Mouse (Mus musculus) B cell, adult 62 days (primary cell): ENCODE measurements around the gene Tead4. TPM values are rescaled to one million over a fixed set of nuclear protein-coding genes. Genes with fewer than 3 reads are reported as not detected.

Experiments used
- total RNA-seq: library from RNA; stranded (reverse); gene quantifications from 4 replicates; pipeline ENCODE4 v1.2.4, GENCODE M21; 2023

Tead4 gene
- not detected in 4 replicates for total RNA-seq

DNA sequence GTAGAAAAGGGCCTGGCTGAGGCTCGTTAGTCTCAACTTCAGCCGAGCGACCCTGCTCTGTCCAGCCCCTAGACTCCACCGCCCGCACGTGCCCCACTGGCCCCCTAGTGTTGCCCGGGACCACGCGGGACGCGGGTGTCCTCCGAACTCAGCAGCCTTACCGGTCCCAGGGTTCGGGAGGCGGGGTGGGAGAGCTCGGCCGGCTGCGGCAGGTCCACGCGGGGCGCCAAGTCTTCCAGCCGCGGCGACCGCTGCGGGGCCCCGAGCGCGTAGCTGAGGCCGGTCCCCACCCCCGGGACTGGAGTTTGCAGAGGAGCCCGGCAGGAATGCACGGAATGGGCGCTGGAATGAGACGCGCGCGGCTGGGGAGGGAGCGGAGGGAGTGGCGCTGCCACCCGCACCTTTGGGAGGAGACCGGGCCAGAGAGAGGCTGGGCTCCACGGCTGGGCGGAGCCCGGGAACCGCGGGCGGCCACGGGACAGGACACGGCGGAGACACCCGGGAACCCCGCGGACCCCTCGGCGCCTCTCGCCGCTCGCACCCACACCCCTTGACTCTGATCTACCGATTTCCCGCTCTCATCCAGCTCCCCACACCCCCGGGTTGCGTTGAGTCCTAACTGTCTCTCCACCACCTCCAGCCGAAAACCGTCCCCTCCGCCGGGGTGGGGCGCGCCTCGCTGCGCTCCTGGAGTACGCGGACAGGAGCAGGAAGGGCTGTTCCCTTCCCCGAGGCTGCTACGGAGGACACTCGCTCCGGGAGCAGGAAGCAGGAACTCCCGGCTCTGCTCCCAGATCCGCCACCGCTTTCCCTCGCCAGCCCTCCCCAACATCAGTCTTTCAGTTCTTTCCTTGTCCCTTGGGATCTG is at the start of gene Tead4:
Gene Tead4 (minus strand): TSS at position 690 of the 868 bp plus-strand sequence.

Other genes with a start within 250 kb of the Tead4 start
- gene Tspan9, start 157.2 kb downstream of the Tead4 start, total RNA-seq = 0.31 to 1.7 TPM (median 0.57 TPM) in 4 replicates
- 3.4 to 5.5 TPM (median 4.4 TPM) in 4 replicates for gene Tulp3, start 55.0 kb upstream of the Tead4 start, total RNA-seq
- 44.2 to 53.2 TPM (median 47.9 TPM) in 4 replicates for gene Rhno1, start 62.1 kb upstream of the Tead4 start, total RNA-seq
- gene Foxm1, start 62.1 kb upstream of the Tead4 start, total RNA-seq = 11.2 to 13.3 TPM (median 12.1 TPM) in 4 replicates
- not detected in 4 replicates for gene Tex52, start 74.6 kb upstream of the Tead4 start, total RNA-seq
- gene Gm44596, start 74.7 kb upstream of the Tead4 start, total RNA-seq = not detected in 4 replicates
- not detected in 4 replicates for gene Nrip2, start 98.5 kb upstream of the Tead4 start, total RNA-seq
- gene Itfg2, start 124.1 kb upstream of the Tead4 start, total RNA-seq = 42.9 to 70.3 TPM (median 62.4 TPM) in 4 replicates
- 64.4 to 78.9 TPM (median 69.6 TPM) in 4 replicates for gene Fkbp4, start 137.9 kb upstream of the Tead4 start, total RNA-seq
- gene Pzp, start 225.9 kb upstream of the Tead4 start, total RNA-seq = not detected in 4 replicates